Mouse (Mus musculus) olfactory bulb, adult 2 months (tissue): ENCODE measurements around the gene Macc1.

Experiments
- CTCF ChIP-seq: fragments of 200-500 bp; IDR thresholded peaks from 2 replicates; pipeline ENCODE4 v1.5.1; 2012; ENCODE audit warnings: low read depth, mild to moderate bottlenecking, low read length, moderate library complexity; ENCODE audit not compliant: insufficient read depth
- POLR2A ChIP-seq: fragments of 200-500 bp; IDR thresholded peaks from 2 replicates; pipeline ENCODE4 v1.6.1; 2012; ENCODE audit warnings: mild to moderate bottlenecking, low read depth, low read length, moderate library complexity; ENCODE audit not compliant: insufficient read depth

GRCm38 (mm10) chr12:119276282-119276681 is 37.8 kb upstream of the Macc1 start:
- TF ChIP-seq CTCF = no peak
- no peak for TF ChIP-seq POLR2A
